In the genomic region with DNA sequence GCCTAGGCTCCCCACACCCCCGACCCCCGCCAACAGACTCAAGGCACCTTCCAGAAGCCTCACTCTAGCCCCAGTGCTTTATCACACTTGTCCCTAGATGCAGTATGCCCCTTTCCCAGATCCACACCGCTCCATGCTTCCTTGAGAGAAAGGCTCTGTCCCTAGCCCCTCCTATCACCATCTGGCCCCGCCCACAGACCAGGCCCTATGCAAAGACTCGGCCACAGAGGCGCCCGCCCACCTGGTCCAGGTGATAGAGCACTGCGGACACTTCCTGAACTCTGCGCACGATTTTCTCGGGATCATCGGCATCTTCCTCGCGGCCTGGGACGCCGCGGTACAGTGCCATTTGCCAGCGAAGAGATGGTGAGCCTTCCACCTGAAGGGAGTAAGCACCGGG, we compare ENCODE assay signal across 11 mouse cellular contexts.
A peak's percentile ranks its signal among the peaks of the same experiment; 100 is the strongest.
DNase-seq lines count a peak whose midpoint lies in the region; ATAC-seq and TF ChIP-seq lines count a peak whose summit lies in the region.
"Had no signal": no experiment of that assay in that cellular context is flagged by ENCODE, and none has a peak within 500 bp of the region (broad histone marks: within the 10 kb centered on the region; RNA-seq: fewer than 3 reads in every experiment).

No protein-coding gene starts in this region.

- no peak overlapping the region for H3K27ac ChIP-seq in kidney, embryonic 14.5 days (ENCODE audit: low read depth, low read length)
- no peak overlapping the region for H3K27ac ChIP-seq in ES-E14 (ENCODE audit: insufficient read depth, low read depth, low read length, poor library complexity, severe bottlenecking)
- H3K27ac ChIP-seq in embryonic facial prominence, embryonic 15.5 days (replicated peaks) = no peak overlapping the region
- H3K27ac ChIP-seq in midbrain, embryonic 15.5 days = no peak overlapping the region
- H3K27ac ChIP-seq in liver, embryonic 12.5 days = no peak overlapping the region

- 0 out of 2 replicates have a peak, but pooled peaks have one; percentile 44 for ATAC-seq in kidney, embryonic 14.5 days (ENCODE audit: low FRiP score, low TSS enrichment)
- no peak for ATAC-seq in embryonic facial prominence, embryonic 15.5 days (ENCODE audit: insufficient number of reproducible peaks, low FRiP score, low TSS enrichment, low read depth)
- ATAC-seq in midbrain, embryonic 15.5 days (replicated peaks) = no peak
- ATAC-seq in liver, embryonic 12.5 days = no peak

- H3K27me3 ChIP-seq in kidney, embryonic 14.5 days (ENCODE audit: control insufficient read depth, insufficient read depth, low read length) = peaks cover 32% of the 10 kb centered on the region
- H3K27me3 ChIP-seq in embryonic facial prominence, embryonic 15.5 days = peaks cover 22% of the 10 kb centered on the region
- H3K27me3 ChIP-seq in midbrain, embryonic 15.5 days (replicated peaks) = peaks cover 33% of the 10 kb centered on the region
- peaks cover 66% of the 10 kb centered on the region for H3K27me3 ChIP-seq in liver, embryonic 12.5 days (replicated peaks)

- DNase-seq in kidney, adult 18-20 months = no peak
- DNase-seq in ES-E14 (ENCODE audit: low read depth, low spot score) = no peak
- DNase-seq in adrenal gland, postnatal 14 days = no peak
- DNase-seq: cerebellum, adult 11 months; left cerebral cortex, postnatal 4 days had no signal

- H3K9me3 ChIP-seq in kidney, embryonic 14.5 days (ENCODE audit: control insufficient read depth, low read length) = 0 out of 2 replicates have a peak, but pooled peaks cover 3% of the 10 kb centered on the region
- no peaks in the 10 kb centered on the region for H3K9me3 ChIP-seq in ES-E14 (ENCODE audit: control insufficient read depth, insufficient read depth, low read depth, low read length)
- no peaks in the 10 kb centered on the region for H3K9me3 ChIP-seq in embryonic facial prominence, embryonic 15.5 days (replicated peaks)
- H3K9me3 ChIP-seq in midbrain, embryonic 15.5 days = no peaks in the 10 kb centered on the region
- no peaks in the 10 kb centered on the region for H3K9me3 ChIP-seq in liver, embryonic 12.5 days (replicated peaks)

- peak overlapping the region; percentile 6; the same call in 1 of the 2 replicates for H3K4me3 ChIP-seq in kidney, embryonic 14.5 days (ENCODE audit: low read length)
- peak overlapping the region; percentile 47 to 56 for H3K4me3 ChIP-seq in ES-E14 (ENCODE audit: insufficient read depth in 1 of 2, low read depth in 1 of 2, low read length in 2 of 2, poor library complexity in 1 of 2, severe bottlenecking in 1 of 2)
- peak overlapping the region; percentile 24 for H3K4me3 ChIP-seq in embryonic facial prominence, embryonic 15.5 days (replicated peaks)
- no peak overlapping the region for H3K4me3 ChIP-seq in midbrain, embryonic 15.5 days
- no peak overlapping the region for H3K4me3 ChIP-seq in liver, embryonic 12.5 days
- H3K4me3 ChIP-seq: erythroblast, embryonic 14.5 days had no signal

- in situ Hi-C loops in ES-E14 (cut with MboI; ENCODE audit: low sequenced_read_pairs in 2 of 2, unreplicated experiment in 2 of 2) = no loop called here

- H3K36me3 ChIP-seq in kidney, embryonic 14.5 days (ENCODE audit: control insufficient read depth, insufficient read depth, low read length) = no peaks in the 10 kb centered on the region
- no peaks in the 10 kb centered on the region for H3K36me3 ChIP-seq in ES-E14 (ENCODE audit: control insufficient read depth, insufficient read depth, low read length, poor library complexity, severe bottlenecking)
- H3K36me3 ChIP-seq in embryonic facial prominence, embryonic 15.5 days = no peaks in the 10 kb centered on the region
- H3K36me3 ChIP-seq in midbrain, embryonic 15.5 days (replicated peaks) = no peaks in the 10 kb centered on the region
- no peaks in the 10 kb centered on the region for H3K36me3 ChIP-seq in liver, embryonic 12.5 days
- H3K36me3 ChIP-seq: G1E had no signal

- H3K4me1 ChIP-seq in kidney, embryonic 14.5 days (ENCODE audit: control insufficient read depth, insufficient read depth, low read length) = no peaks in the 10 kb centered on the region
- H3K4me1 ChIP-seq in ES-E14 (ENCODE audit: control insufficient read depth in 2 of 2, insufficient read depth in 2 of 2, low read length in 2 of 2, poor library complexity in 1 of 2) = peaks cover 0 to 7% of the 10 kb centered on the region in 2 experiments; a peak in 2 of 4 replicates
- H3K4me1 ChIP-seq in embryonic facial prominence, embryonic 15.5 days = 0 out of 2 replicates have a peak, but pooled peaks cover 6% of the 10 kb centered on the region
- H3K4me1 ChIP-seq in midbrain, embryonic 15.5 days = no peaks in the 10 kb centered on the region
- H3K4me1 ChIP-seq in liver, embryonic 12.5 days = 0 out of 2 replicates have a peak, but pooled peaks cover 5% of the 10 kb centered on the region

- H3K9ac ChIP-seq in kidney, embryonic 14.5 days (ENCODE audit: low read depth, low read length) = no peak overlapping the region
- no peak overlapping the region for H3K9ac ChIP-seq in ES-E14 (ENCODE audit: insufficient read depth, low read depth, low read length, poor library complexity, severe bottlenecking)
- no peak overlapping the region for H3K9ac ChIP-seq in embryonic facial prominence, embryonic 15.5 days
- H3K9ac ChIP-seq in midbrain, embryonic 15.5 days = no peak overlapping the region
- no peak overlapping the region for H3K9ac ChIP-seq in liver, embryonic 12.5 days

- 0 out of 2 replicates have a peak overlapping the region, but pooled peaks have one; percentile 29 for H3K4me2 ChIP-seq in kidney, embryonic 14.5 days (replicated peaks; ENCODE audit: low read depth, low read length)
- H3K4me2 ChIP-seq in embryonic facial prominence, embryonic 15.5 days (replicated peaks) = peak overlapping the region; percentile 36
- 0 out of 2 replicates have a peak overlapping the region, but pooled peaks have one; percentile 17 for H3K4me2 ChIP-seq in midbrain, embryonic 15.5 days
- H3K4me2 ChIP-seq in liver, embryonic 12.5 days = no peak overlapping the region

- 6% methylated on average over 19 of the region's 19 CpGs for WGBS in kidney, embryonic 14.5 days
- WGBS in embryonic facial prominence, embryonic 15.5 days = 7% methylated on average over 19 of the region's 19 CpGs
- 6% methylated on average over 19 of the region's 19 CpGs for WGBS in midbrain, embryonic 15.5 days
- 5% methylated on average over 19 of the region's 19 CpGs for WGBS in liver, embryonic 12.5 days (ENCODE audit: insufficient replicate concordance)

TF ChIP-seq in ES-E14, 5 proteins besides CTCF, POLR2A, EP300 and RAD21:
- no peak for TF ChIP-seq HCFC1 (IDR thresholded peaks at IDR 0.05; ENCODE audit: borderline replicate concordance, insufficient read depth, low read length)
- no peak for TF ChIP-seq CHD2 (IDR thresholded peaks at IDR 0.05; ENCODE audit: low read depth, low read length)
- no peak for TF ChIP-seq ZNF384 (IDR thresholded peaks at IDR 0.05; ENCODE audit: low read depth, low read length)
- no peak for TF ChIP-seq ZC3H11A (IDR thresholded peaks at IDR 0.05; ENCODE audit: borderline replicate concordance, low read depth, low read length)
- no peak for TF ChIP-seq MAFK (IDR thresholded peaks at IDR 0.05; ENCODE audit: insufficient read depth, low read depth, low read length)
TF ChIP-seq in ES-E14: peak in this region for 0.

Comparison
In these comparisons a context has a peak if more than half of its experiments do, and no peak if none do; other contexts are left out.
1. H3K4me3 ChIP-seq: peak in kidney, embryonic 14.5 days (single experiment), ES-E14 (2 of 2) and embryonic facial prominence, embryonic 15.5 days (single experiment); none in midbrain, embryonic 15.5 days (single experiment) and liver, embryonic 12.5 days (single experiment).